Mouse (Mus musculus): ENCODE data around the gene Dmd. TPM values are rescaled to one million over a fixed set of nuclear protein-coding genes. Genes with fewer than 3 reads are reported as not detected.

Dmd gene
- polyA plus RNA-seq, 1 experiment: 13.8 TPM

DNA sequence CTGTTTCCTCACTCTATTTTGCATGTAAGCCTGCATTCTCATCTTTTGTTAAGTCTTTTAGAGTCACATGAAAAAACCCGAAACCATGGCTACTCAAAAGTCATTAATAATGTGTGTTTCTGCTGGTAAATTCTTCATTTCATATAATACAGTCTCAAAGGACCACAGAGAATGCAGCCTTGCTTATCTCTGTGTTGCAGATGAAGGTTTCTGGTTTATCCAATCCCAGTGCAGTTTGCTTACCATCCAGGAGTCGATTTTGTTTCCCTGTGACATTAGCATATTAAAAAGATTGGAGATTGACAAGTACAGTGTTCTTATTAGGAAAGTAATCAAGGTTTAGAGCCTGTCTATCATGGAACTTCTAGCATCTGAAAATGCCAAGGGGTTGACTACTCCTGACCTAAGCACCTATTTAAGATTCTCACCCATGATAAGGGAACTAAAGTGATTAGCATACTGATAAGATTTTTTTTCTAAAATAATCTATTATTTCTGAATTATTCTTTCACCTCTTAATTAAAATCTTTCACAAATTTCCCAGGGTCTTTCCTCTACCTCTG, 1292.7 kb downstream of the Dmd start:
- no peak overlapping the region for H3K4me3 ChIP-seq (replicated peaks; ENCODE audit: extremely low read depth, low read depth, low read length)
- WGBS: 54% methylated on average over 2 of the region's 2 CpGs
- DNase-seq: no peak
- H3K4me1 ChIP-seq (ENCODE audit: control insufficient read depth, insufficient read depth, low read length): no peaks in the 10 kb centered on the region
- TF ChIP-seq CTCF (IDR thresholded peaks at IDR 0.05; ENCODE audit: insufficient read depth, low read length) (no peak), POLR2A (IDR thresholded peaks at IDR 0.05; ENCODE audit: borderline replicate concordance, extremely low read depth, low read depth, low read length) (no peak)

DNA sequence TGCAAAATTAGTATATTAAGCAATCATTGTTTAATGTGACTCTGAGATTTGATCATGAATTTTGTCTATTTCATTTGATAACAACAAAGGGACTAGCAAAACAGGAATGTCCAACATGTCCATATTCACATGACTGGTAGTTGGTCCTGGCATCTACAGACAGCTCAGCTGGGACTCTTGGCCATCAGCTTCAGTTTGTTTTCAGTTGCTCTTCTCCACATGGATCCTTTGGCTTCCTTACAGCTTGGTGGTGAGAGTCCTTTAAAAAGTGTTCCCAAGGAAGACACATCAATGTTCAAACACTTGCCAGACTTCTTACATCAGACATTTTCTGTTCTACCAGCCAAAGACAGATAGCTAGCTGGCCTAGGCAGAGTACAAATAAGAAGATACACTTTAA, 1381.9 kb downstream of the Dmd start:
- no peak overlapping the region for H3K4me3 ChIP-seq (replicated peaks; ENCODE audit: extremely low read depth, low read depth, low read length)
- no peak for TF ChIP-seq CTCF (IDR thresholded peaks at IDR 0.05; ENCODE audit: insufficient read depth, low read length)
- no peak for TF ChIP-seq POLR2A (IDR thresholded peaks at IDR 0.05; ENCODE audit: borderline replicate concordance, extremely low read depth, low read depth, low read length)
- no peak for DNase-seq
- no peaks in the 10 kb centered on the region for H3K4me1 ChIP-seq (ENCODE audit: control insufficient read depth, insufficient read depth, low read length)

DNA sequence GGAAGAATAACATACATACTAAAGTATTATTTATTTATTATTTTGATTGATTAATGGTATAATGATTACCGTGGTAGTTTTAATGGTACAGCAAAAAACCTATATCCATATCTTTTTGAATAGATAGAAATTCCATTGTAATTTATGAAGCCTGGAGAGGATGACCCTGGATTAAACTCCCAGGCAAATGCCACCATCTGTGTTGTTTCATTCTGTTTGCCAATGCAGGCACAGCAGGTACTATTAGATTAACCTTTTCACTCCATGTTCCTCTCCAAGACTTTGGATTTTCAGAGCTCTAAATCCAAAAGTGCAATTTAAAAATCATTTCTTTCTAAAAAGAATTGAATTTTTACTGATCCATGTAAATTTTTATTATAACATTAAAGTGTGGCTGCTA, 1383.5 kb downstream of the Dmd start:
- TF ChIP-seq CTCF (IDR thresholded peaks at IDR 0.05; ENCODE audit: insufficient read depth, low read length): no peak
- TF ChIP-seq POLR2A (IDR thresholded peaks at IDR 0.05; ENCODE audit: borderline replicate concordance, extremely low read depth, low read depth, low read length): no peak
- no peak for DNase-seq
- WGBS: 93% methylated on average over 1 of the region's 1 CpGs
- H3K4me1 ChIP-seq (ENCODE audit: control insufficient read depth, insufficient read depth, low read length): no peaks in the 10 kb centered on the region
- H3K4me3 ChIP-seq (replicated peaks; ENCODE audit: extremely low read depth, low read depth, low read length): no peak overlapping the region

DNA sequence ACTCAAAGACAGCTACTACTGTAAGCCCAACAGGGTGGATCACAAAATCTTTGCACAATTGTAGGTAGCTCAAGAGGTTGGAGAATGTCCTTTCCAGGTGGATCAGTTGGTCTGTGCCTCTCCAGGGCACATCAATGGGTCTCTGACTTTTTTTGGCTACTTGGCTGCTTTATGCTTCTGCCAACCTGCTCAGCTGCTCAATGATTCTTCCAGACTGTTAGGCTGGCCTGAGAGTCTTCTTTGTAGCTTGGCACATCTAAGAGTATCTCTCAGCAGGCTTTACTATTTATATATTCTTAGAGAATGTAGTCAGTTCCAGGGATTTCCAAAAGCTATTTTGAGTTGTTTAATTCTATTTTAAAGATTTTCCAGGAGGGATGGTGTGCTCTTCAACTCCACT, 1416.3 kb downstream of the Dmd start:
- DNase-seq: no peak
- no peak overlapping the region for H3K4me3 ChIP-seq (replicated peaks; ENCODE audit: extremely low read depth, low read depth, low read length)
- TF ChIP-seq POLR2A (IDR thresholded peaks at IDR 0.05; ENCODE audit: borderline replicate concordance, extremely low read depth, low read depth, low read length) (no peak), CTCF (IDR thresholded peaks at IDR 0.05; ENCODE audit: insufficient read depth, low read length) (no peak)
- no peaks in the 10 kb centered on the region for H3K4me1 ChIP-seq (ENCODE audit: control insufficient read depth, insufficient read depth, low read length)

DNA sequence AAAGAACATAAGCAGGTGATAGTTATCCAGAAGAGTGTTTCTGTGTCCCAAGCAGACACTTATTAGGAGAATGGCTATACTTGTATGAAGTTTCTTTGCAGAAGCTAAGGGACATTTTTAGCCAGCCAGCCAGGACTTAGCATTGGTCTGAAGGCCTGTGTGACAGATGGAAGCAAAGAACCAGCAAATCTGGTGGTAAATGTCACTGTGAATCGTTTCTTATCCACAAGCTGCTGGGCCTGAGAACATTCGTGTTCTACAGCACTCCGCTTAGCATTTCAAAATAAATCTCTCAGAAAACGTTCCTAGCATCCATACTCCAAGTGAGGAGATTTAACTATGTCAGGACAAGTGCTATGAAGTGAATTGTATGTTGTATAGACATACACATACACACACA, 1486.9 kb downstream of the Dmd start:
- no peak for DNase-seq
- 64% methylated on average over 4 of the region's 4 CpGs for WGBS
- TF ChIP-seq CTCF (IDR thresholded peaks at IDR 0.05; ENCODE audit: insufficient read depth, low read length) (no peak), POLR2A (IDR thresholded peaks at IDR 0.05; ENCODE audit: borderline replicate concordance, extremely low read depth, low read depth, low read length) (no peak)
- H3K4me3 ChIP-seq (replicated peaks; ENCODE audit: extremely low read depth, low read depth, low read length): no peak overlapping the region
- H3K4me1 ChIP-seq (ENCODE audit: control insufficient read depth, insufficient read depth, low read length): no peaks in the 10 kb centered on the region

DNA sequence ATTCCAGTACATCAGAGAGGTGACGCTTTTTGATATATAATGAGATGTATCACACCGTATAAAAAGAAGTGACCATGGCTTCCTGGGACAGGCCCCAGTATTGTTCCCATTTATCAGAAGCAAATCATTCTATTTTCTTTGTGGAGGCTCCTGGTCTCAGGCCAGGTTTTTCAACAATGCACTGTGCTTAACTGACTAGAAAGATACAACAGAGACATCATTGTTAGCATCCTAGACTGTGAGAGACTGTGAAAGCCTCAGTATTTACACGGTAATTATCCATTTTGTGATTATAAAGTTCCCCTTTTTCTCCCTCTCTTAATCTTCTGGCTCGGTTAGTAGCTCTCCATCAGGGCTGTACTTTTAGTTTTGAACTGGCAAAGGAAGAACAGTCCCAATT, 1487.9 kb downstream of the Dmd start:
- no peak overlapping the region for H3K4me3 ChIP-seq (replicated peaks; ENCODE audit: extremely low read depth, low read depth, low read length)
- no peak for DNase-seq
- TF ChIP-seq POLR2A (IDR thresholded peaks at IDR 0.05; ENCODE audit: borderline replicate concordance, extremely low read depth, low read depth, low read length) (no peak), CTCF (IDR thresholded peaks at IDR 0.05; ENCODE audit: insufficient read depth, low read length) (no peak)
- H3K4me1 ChIP-seq (ENCODE audit: control insufficient read depth, insufficient read depth, low read length): no peaks in the 10 kb centered on the region
- 63% methylated on average over 4 of the region's 4 CpGs for WGBS

DNA sequence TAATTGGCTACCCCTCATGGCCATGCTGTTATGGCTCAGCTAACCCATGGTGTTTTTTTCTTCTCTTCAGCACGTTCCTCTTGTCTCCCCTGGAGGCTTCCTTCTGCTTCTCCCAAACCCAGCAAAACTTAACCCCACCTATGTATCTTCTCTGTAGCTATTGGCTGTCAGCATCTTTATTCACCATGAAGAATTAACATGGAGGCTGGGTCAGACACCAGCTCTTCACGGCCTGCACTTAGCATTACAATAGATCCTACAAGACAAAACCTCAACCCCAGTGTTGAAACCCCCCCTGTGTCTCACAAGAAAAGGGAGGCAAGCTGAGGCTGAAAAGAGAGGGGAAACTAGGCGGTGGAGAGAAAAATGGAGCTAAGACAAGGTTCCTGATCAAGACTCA, 1494.3 kb downstream of the Dmd start:
- TF ChIP-seq POLR2A (IDR thresholded peaks at IDR 0.05; ENCODE audit: borderline replicate concordance, extremely low read depth, low read depth, low read length) (no peak), CTCF (IDR thresholded peaks at IDR 0.05; ENCODE audit: insufficient read depth, low read length) (no peak)
- no peak overlapping the region for H3K4me3 ChIP-seq (replicated peaks; ENCODE audit: extremely low read depth, low read depth, low read length)
- no peaks in the 10 kb centered on the region for H3K4me1 ChIP-seq (ENCODE audit: control insufficient read depth, insufficient read depth, low read length)
- DNase-seq: no peak
- 75% methylated on average over 3 of the region's 3 CpGs for WGBS

DNA sequence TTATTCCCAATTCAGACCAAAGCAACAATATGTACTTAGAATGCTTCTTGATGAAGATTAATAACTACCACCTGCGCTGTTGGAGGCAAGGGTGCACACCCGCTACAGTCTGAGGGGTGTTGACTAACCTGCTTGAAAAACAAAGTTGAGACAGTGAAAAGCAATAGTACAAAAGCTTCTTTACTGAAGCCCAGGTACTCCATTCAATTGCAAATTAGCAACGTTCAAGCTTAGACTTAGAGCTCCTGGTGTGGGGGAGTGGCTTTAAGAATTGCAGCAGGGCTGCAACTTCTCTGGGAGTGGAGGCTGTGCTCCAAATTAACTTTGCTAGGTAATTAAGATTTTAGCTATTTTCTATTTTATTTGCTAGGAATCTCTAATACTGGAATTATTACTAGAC, 1495.3 kb downstream of the Dmd start:
- DNase-seq: no peak
- no peak overlapping the region for H3K4me3 ChIP-seq (replicated peaks; ENCODE audit: extremely low read depth, low read depth, low read length)
- 60% methylated on average over 3 of the region's 3 CpGs for WGBS
- no peaks in the 10 kb centered on the region for H3K4me1 ChIP-seq (ENCODE audit: control insufficient read depth, insufficient read depth, low read length)
- TF ChIP-seq POLR2A (IDR thresholded peaks at IDR 0.05; ENCODE audit: borderline replicate concordance, extremely low read depth, low read depth, low read length) (no peak), CTCF (IDR thresholded peaks at IDR 0.05; ENCODE audit: insufficient read depth, low read length) (no peak)

DNA sequence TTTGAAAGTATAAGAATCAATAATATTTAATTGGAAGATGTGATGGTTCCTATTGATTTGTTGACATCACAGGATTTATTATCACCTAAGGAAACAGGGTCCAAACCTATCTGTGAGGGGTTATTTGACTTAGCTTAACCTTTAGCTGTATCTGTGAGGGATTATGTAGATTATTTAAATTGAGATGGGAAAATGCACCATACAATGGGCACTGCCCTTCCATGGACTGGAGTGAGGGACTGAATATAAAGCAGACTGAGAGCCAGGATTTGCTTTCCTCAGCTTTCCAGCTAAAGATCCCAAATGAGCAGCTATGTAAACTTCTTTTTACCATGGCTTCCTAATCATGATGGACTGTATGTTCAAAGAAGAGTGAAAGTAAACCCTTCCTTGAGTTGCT, 1496.0 kb downstream of the Dmd start:
- DNase-seq: no peak
- no peaks in the 10 kb centered on the region for H3K4me1 ChIP-seq (ENCODE audit: control insufficient read depth, insufficient read depth, low read length)
- no peak for TF ChIP-seq POLR2A (IDR thresholded peaks at IDR 0.05; ENCODE audit: borderline replicate concordance, extremely low read depth, low read depth, low read length)
- no peak for TF ChIP-seq CTCF (IDR thresholded peaks at IDR 0.05; ENCODE audit: insufficient read depth, low read length)
- no peak overlapping the region for H3K4me3 ChIP-seq (replicated peaks; ENCODE audit: extremely low read depth, low read depth, low read length)

DNA sequence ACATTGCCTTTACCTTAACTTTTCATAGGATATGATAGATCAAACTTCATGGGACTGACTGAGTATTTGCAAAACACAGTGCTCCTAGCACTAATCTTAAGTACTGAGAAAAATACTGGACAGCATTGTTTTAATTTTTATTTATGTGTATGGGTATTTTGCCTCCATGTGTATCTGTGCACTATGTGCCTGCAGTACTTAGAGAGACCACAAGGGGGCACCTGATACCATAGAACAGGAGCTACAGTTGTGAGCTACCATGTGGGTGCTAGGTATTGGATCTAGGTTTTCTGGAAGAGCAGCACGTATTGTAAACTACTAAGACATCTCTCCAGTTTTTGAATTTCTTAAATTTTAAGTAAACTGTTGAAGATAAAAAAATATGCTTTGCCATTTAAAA, 1505.8 kb downstream of the Dmd start:
- H3K4me3 ChIP-seq (replicated peaks; ENCODE audit: extremely low read depth, low read depth, low read length): no peak overlapping the region
- 83% methylated on average over 1 of the region's 1 CpGs for WGBS
- TF ChIP-seq POLR2A (IDR thresholded peaks at IDR 0.05; ENCODE audit: borderline replicate concordance, extremely low read depth, low read depth, low read length) (no peak), CTCF (IDR thresholded peaks at IDR 0.05; ENCODE audit: insufficient read depth, low read length) (no peak)
- no peaks in the 10 kb centered on the region for H3K4me1 ChIP-seq (ENCODE audit: control insufficient read depth, insufficient read depth, low read length)
- DNase-seq: peak; percentile 22
